Mouse (Mus musculus) heart, postnatal 36 days (tissue): ENCODE data around the gene Olfr1215. TPM values are rescaled to one million over a fixed set of nuclear protein-coding genes. Genes with fewer than 3 reads are reported as not detected.
"Not testable (repeated sequence)": the region's sequence is repeated elsewhere in the genome, so short reads cannot be mapped to it uniquely, and the experiment has no call there.

ENCODE experiments used
- DNase-seq, 2 experiments: peaks; one replicate each; pipeline ENCODE4 v3.0.0; 2021 to 2022
- intact Hi-C: fragments of 180-260 bp; cut with DNase I; formaldehyde crosslinking; loops from one replicate; pipeline ENCODE4 v1.15.1; 2025
- total RNA-seq, 2 experiments: library from RNA; stranded (reverse); gene quantifications; 2 replicates each; pipeline ENCODE4 v1.2.3; 2021

Olfr1215 gene
- not detected for total RNA-seq

GRCm38 (mm10) chr2:89006873-89007272 lies at the start of gene Olfr1215:
TSS of gene Olfr1215 (minus strand) at chr2:89006973.
- no peak for DNase-seq
- intact Hi-C loops: no loop called here

- intact Hi-C loops: no loop called here
- no peak for DNase-seq
Observed at GRCm38 (mm10) chr2:89031965-89032364, 25.2 kb upstream of the Olfr1215 start, which contains the start of gene Olfr1217. TSS of gene Olfr1217 (minus strand) at chr2:89032065.

GRCm38 (mm10) chr2:89021436-89021835 lies 14.7 kb upstream of the Olfr1215 start:
- DNase-seq, intact Hi-C loops: not testable (repeated sequence)

- DNase-seq: no peak
- intact Hi-C loops: no loop called here
Observed at GRCm38 (mm10) chr2:89018240-89018639, 11.5 kb upstream of the Olfr1215 start, which contains the start of gene Olfr1216. TSS of gene Olfr1216 (minus strand) at chr2:89018340.

GRCm38 (mm10) chr2:88992553-88992952 lies 14.2 kb downstream of the Olfr1215 start, which contains the start of gene Olfr1214:
TSS of gene Olfr1214 (minus strand) at chr2:88992653.
- intact Hi-C loops: no loop called here
- DNase-seq: no peak

GRCm38 (mm10) chr2:88980181-88980580 lies 26.6 kb downstream of the Olfr1215 start, which contains the start of gene Gm13762:
TSS of gene Gm13762 (minus strand) at chr2:88980281.
- DNase-seq: no peak
- intact Hi-C loops: no loop called here

GRCm38 (mm10) chr2:88953669-88954068 lies 53.1 kb downstream of the Olfr1215 start, which contains the start of gene Olfr1212:
TSS of gene Olfr1212 (plus strand) at chr2:88953969.
- no peak for DNase-seq
- intact Hi-C loops: no loop called here

Other genes starting within 250 kb of the Olfr1215 start
- gene Olfr1199, start 246.5 kb downstream of the Olfr1215 start, total RNA-seq: not detected
- not detected for gene Olfr1200, start 236.5 kb downstream of the Olfr1215 start, total RNA-seq
- not detected for gene Olfr1201, start 213.9 kb downstream of the Olfr1215 start, total RNA-seq
- gene Olfr1202, start 192.5 kb downstream of the Olfr1215 start, total RNA-seq: not detected
- not detected for gene Olfr1205, start 177.2 kb downstream of the Olfr1215 start, total RNA-seq
- not detected for gene Olfr1204, start 157.7 kb downstream of the Olfr1215 start, total RNA-seq
- not detected for gene Olfr1206, start 143.7 kb downstream of the Olfr1215 start, total RNA-seq
- gene Olfr1208, start 104.7 kb downstream of the Olfr1215 start, total RNA-seq: not detected
- gene Olfr1209, start 91.8 kb downstream of the Olfr1215 start, total RNA-seq: not detected
- not detected for gene Olfr1211, start 68.9 kb downstream of the Olfr1215 start, total RNA-seq
- not detected for gene Olfr1212, start 53.0 kb downstream of the Olfr1215 start, total RNA-seq
- not detected for gene Gm13762, start 26.7 kb downstream of the Olfr1215 start, total RNA-seq
- gene Olfr1214, start 14.3 kb downstream of the Olfr1215 start, total RNA-seq: not detected
- not detected for gene Olfr1216, start 11.4 kb upstream of the Olfr1215 start, total RNA-seq
- gene Olfr1217, start 25.1 kb upstream of the Olfr1215 start, total RNA-seq: not detected
- gene Olfr1218, start 54.2 kb upstream of the Olfr1215 start, total RNA-seq: not detected
- not detected for gene Olfr1219, start 76.5 kb upstream of the Olfr1215 start, total RNA-seq
- gene Olfr1220, start 99.9 kb upstream of the Olfr1215 start, total RNA-seq: not detected
- gene Olfr1221, start 110.3 kb upstream of the Olfr1215 start, total RNA-seq: not detected
- not detected for gene Olfr1222, start 126.1 kb upstream of the Olfr1215 start, total RNA-seq
- gene Olfr1223, start 144.6 kb upstream of the Olfr1215 start, total RNA-seq: not detected
- not detected for gene Olfr1224-ps1, start 157.1 kb upstream of the Olfr1215 start, total RNA-seq
- not detected for gene Olfr1225, start 167.7 kb upstream of the Olfr1215 start, total RNA-seq
- not detected for gene Olfr1226, start 193.1 kb upstream of the Olfr1215 start, total RNA-seq
- not detected for gene Olfr1228, start 247.1 kb upstream of the Olfr1215 start, total RNA-seq